Mouse (Mus musculus) CH12.LX (cell line): ENCODE measurements at regions not wholly inside any gene's neighbourhood (a gene's known extent, or its start where the extent isn't known, plus 50 kb on each side); places are given as distances from the start of the nearest gene placed in this dataset.

Experiments
- DNase-seq: peaks from one replicate; pipeline ENCODE4 v3.0.0-alpha.2; 2013; ENCODE audit errors: extremely low read depth
- H3K27ac ChIP-seq: 2 replicates; pipeline ENCODE4 v1.5.1; 2012; ENCODE audit warnings: low read depth, mild to moderate bottlenecking, control low read depth, moderate library complexity; ENCODE audit not compliant: insufficient read depth
- H3K27me3 ChIP-seq: replicated peaks from 2 replicates; pipeline ENCODE3; 2012; ENCODE audit warnings: inconsistent platforms
- H3K36me3 ChIP-seq, 2 experiments: replicated peaks in 1 of 2; 2 replicates each; pipeline versions ENCODE3 to v1.6.1; 2012; ENCODE audit warnings: inconsistent platforms in 1 of 2, low read length in 1 of 2, mild to moderate bottlenecking in 1 of 2, mixed read lengths in 1 of 2, moderate library complexity in 1 of 2; ENCODE audit not compliant: control insufficient read depth in 1 of 2, insufficient read depth in 1 of 2
- H3K4me1 ChIP-seq, 2 experiments: 2 replicates each; pipeline ENCODE4 v1.6.1; 2012; ENCODE audit warnings: inconsistent platforms in 1 of 2, moderate library complexity in 1 of 2; ENCODE audit not compliant: insufficient read depth in 2 of 2, control insufficient read depth in 1 of 2
- H3K4me2 ChIP-seq: 2 replicates; pipeline ENCODE4 v1.6.1; 2012; ENCODE audit warnings: low read depth, mild to moderate bottlenecking, control low read depth; ENCODE audit not compliant: poor library complexity, insufficient read depth, severe bottlenecking
- H3K4me3 ChIP-seq, 3 experiments: fragments of 150-350 bp in 1 of 3; sonication (generic) in 1 of 3; replicated peaks in 1 of 3; 2 replicates each; pipeline versions ENCODE3 to v1.5.1; 2011 to 2012; ENCODE audit warnings: low read depth in 2 of 3, low read length in 2 of 3, mild to moderate bottlenecking in 2 of 3, moderate library complexity in 2 of 3, control low read depth in 1 of 3, improper control_type of control experiment in 1 of 3, inconsistent platforms in 1 of 3, mixed read lengths in 1 of 3; ENCODE audit not compliant: poor library complexity in 1 of 3
- H3K79me2 ChIP-seq: replicated peaks from 2 replicates; pipeline ENCODE4 v1.6.1; 2012; ENCODE audit warnings: mild to moderate bottlenecking, moderate library complexity; ENCODE audit not compliant: control insufficient read depth, poor library complexity, insufficient read depth, severe bottlenecking; ENCODE audit errors: extremely low read depth
- H3K9ac ChIP-seq: 2 replicates; pipeline ENCODE4 v1.6.1; 2012; ENCODE audit warnings: low read depth, mild to moderate bottlenecking, control low read depth, moderate library complexity; ENCODE audit not compliant: insufficient read depth
- H3K9me3 ChIP-seq: replicated peaks from 2 replicates; pipeline ENCODE3; 2012; ENCODE audit warnings: low read length, inconsistent platforms, mixed read lengths
- BHLHE40 ChIP-seq: IDR thresholded peaks from 2 replicates; pipeline ENCODE4 v1.6.1; 2011; ENCODE audit warnings: mild to moderate bottlenecking, low read depth, low read length, improper control_type of control experiment
- CHD2 ChIP-seq: IDR thresholded peaks from 2 replicates; pipeline ENCODE4 v1.6.1; 2011; ENCODE audit warnings: low read length, improper control_type of control experiment
- ELF1 ChIP-seq: IDR thresholded peaks from 2 replicates; pipeline ENCODE4 v1.6.1; 2014; ENCODE audit warnings: low read depth, mild to moderate bottlenecking, inconsistent platforms, low read length, improper control_type of control experiment
- ETS1 ChIP-seq: conservative IDR thresholded peaks from 2 replicates; pipeline ENCODE4 v1.6.1; 2012; ENCODE audit warnings: low read depth, mild to moderate bottlenecking, inconsistent platforms, low read length, improper control_type of control experiment, moderate library complexity
- HCFC1 ChIP-seq: IDR thresholded peaks from 2 replicates; pipeline ENCODE4 v1.6.1; 2012; ENCODE audit warnings: low read depth, mild to moderate bottlenecking, inconsistent platforms, low read length, improper control_type of control experiment
- IRF4 ChIP-seq: IDR thresholded peaks from 2 replicates; pipeline ENCODE4 v1.6.1; 2014; ENCODE audit warnings: low read depth, mild to moderate bottlenecking, inconsistent platforms, low read length, improper control_type of control experiment
- JUND ChIP-seq: conservative IDR thresholded peaks from 2 replicates; pipeline ENCODE4 v1.6.1; 2011; ENCODE audit warnings: low read depth, low read length, improper control_type of control experiment
- MAFK ChIP-seq: IDR thresholded peaks from 2 replicates; pipeline ENCODE4 v1.6.1; 2011; ENCODE audit warnings: low read length, improper control_type of control experiment; ENCODE audit not compliant: insufficient replicate concordance
- MAZ ChIP-seq: IDR thresholded peaks from 2 replicates; pipeline ENCODE4 v1.6.1; 2012; ENCODE audit warnings: low read depth, mild to moderate bottlenecking, inconsistent platforms, low read length, improper control_type of control experiment, moderate library complexity
- MXI1 ChIP-seq: IDR thresholded peaks from 2 replicates; pipeline ENCODE4 v1.6.1; 2011; ENCODE audit warnings: mild to moderate bottlenecking, low read depth, low read length, improper control_type of control experiment
- NELFE ChIP-seq: IDR thresholded peaks from 2 replicates; pipeline ENCODE4 v1.6.1; 2011; ENCODE audit warnings: low read depth, low read length, improper control_type of control experiment
- NRF1 ChIP-seq: IDR thresholded peaks from 2 replicates; pipeline ENCODE4 v1.6.1; 2014; ENCODE audit warnings: low read depth, mild to moderate bottlenecking, inconsistent platforms, low read length, improper control_type of control experiment, moderate library complexity
- PAX5 ChIP-seq: IDR thresholded peaks from 2 replicates; pipeline ENCODE4 v1.6.1; 2012; ENCODE audit warnings: low read length, inconsistent platforms, mixed read lengths
- RAD21 ChIP-seq: IDR thresholded peaks from 2 replicates; pipeline ENCODE4 v1.6.1; 2011; ENCODE audit warnings: low read depth, mild to moderate bottlenecking, low read length, improper control_type of control experiment, moderate library complexity
- RCOR1 ChIP-seq: conservative IDR thresholded peaks from 2 replicates; pipeline ENCODE4 v1.6.1; 2012; ENCODE audit warnings: low read depth, mild to moderate bottlenecking, inconsistent platforms, low read length, improper control_type of control experiment
- SIN3A ChIP-seq: IDR thresholded peaks from 2 replicates; pipeline ENCODE4 v1.6.1; 2012; ENCODE audit warnings: low read length, improper control_type of control experiment, inconsistent platforms
- SMC3 ChIP-seq: IDR thresholded peaks from 2 replicates; pipeline ENCODE4 v1.6.1; 2011; ENCODE audit warnings: low read depth, low read length, improper control_type of control experiment
- UBTF ChIP-seq: IDR thresholded peaks from 2 replicates; pipeline ENCODE4 v1.6.1; 2012; ENCODE audit warnings: low read depth, mild to moderate bottlenecking, inconsistent platforms, low read length, improper control_type of control experiment, moderate library complexity
- USF1 ChIP-seq: IDR thresholded peaks from 2 replicates; pipeline ENCODE4 v1.6.1; 2014; ENCODE audit warnings: low read depth, mild to moderate bottlenecking, inconsistent platforms, low read length, improper control_type of control experiment
- USF2 ChIP-seq: conservative IDR thresholded peaks from 2 replicates; pipeline ENCODE4 v1.6.1; 2011; ENCODE audit warnings: low read depth, low read length, improper control_type of control experiment
- ZNF384 ChIP-seq: IDR thresholded peaks from 2 replicates; pipeline ENCODE4 v1.6.1; 2012; ENCODE audit warnings: low read depth, low read length, improper control_type of control experiment, inconsistent platforms
- dilution Hi-C: fragments of 300-500 bp; cut with MboI; formaldehyde crosslinking; loops from 2 replicates; pipeline ENCODE4 v1.14.3; 2020; ENCODE audit warnings: low sequenced_read_pairs; ENCODE audit not compliant: extremely low pct_unique_long_range_greater_than_20kb, extremely low pct_ligation_motif_present
- in situ Hi-C: fragments of 300-500 bp; cut with MboI; formaldehyde crosslinking; loops from 3 replicates; pipeline ENCODE4 v1.14.3; 2019; ENCODE audit warnings: low sequenced_read_pairs, low pct_ligation_motif_present, low pct_unique_long_range_greater_than_20kb, mixed read lengths

DNA sequence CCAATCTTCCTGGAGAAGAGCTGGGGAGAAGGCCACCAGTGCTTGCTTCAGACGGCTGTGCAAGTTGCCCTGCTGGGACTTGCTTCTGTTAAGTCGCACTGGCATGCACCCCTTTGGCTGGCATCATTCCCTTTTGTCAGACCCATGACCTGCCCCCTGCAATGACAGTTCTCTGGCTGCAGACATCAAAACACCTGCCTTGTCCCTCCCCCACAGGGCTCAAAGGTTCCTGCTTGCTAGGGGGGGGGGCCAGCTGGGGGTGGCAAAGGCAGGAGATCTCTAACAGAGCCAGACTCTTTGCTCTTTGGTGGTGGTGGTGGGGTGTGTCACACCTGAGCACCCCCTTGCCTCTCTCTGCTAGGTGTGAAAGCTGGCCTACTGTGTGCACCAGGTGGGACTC, 154.5 kb downstream of the Trim29 start:
- no peak for DNase-seq
- Histone ChIP-seq H3K27ac (no peak overlapping the region), H3K4me3 (no peak overlapping the region), H3K9ac (no peak overlapping the region), H3K4me1 (no peaks in the 10 kb centered on the region), H3K4me2 (no peak overlapping the region), H3K79me2 (no peaks in the 10 kb centered on the region), H3K9me3 (no peaks in the 10 kb centered on the region)
- dilution Hi-C loops (no loop called here), in situ Hi-C loops (no loop called here)
- TF ChIP-seq USF1 (no peak), MXI1 (no peak), MAFK (no peak), UBTF (no peak), SMC3 (no peak), BHLHE40 (no peak), USF2 (no peak)
- TF ChIP-seq, all 38 proteins: peak for 0
- no peaks in the 10 kb centered on the region for H3K36me3 ChIP-seq
- peaks cover 92% of the 10 kb centered on the region for H3K27me3 ChIP-seq

DNA sequence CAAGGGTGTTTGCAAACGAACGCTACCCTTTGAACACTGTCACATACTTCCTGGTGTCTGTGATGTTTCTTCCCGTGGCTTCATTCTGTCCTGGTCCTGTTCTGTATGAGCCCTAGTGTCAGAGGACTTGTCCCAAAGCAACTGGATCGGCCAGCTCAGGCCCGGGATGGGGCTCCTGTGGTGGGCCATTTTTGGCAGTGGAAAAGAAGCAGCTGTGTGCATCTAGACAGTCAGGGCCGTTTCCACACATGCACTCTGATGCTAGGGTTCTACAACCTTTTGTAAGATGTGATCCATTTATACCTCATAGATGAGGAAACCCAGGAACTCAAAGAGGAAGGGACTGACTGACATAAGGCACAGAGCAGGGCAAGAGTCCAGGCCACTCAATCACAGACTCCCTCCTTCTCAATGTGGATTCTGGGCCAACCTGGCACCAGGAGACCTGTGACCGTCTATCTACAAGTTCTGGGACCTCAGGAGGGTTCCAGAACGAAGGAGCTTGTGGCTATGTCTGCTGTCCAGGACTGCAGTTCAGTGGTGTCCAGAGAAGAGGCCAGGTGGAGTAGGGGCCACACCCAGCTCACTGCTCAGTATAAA, 155.2 kb downstream of the Trim29 start:
- TF ChIP-seq NELFE (no peak), HCFC1 (no peak), ZNF384 (no peak), RCOR1 (no peak), SIN3A (no peak), JUND (no peak), MAFK (no peak), USF2 (no peak), PAX5 (no peak), ELF1 (no peak), RAD21 (no peak), NRF1 (no peak), ETS1 (no peak), MAZ (no peak), BHLHE40 (no peak), IRF4 (no peak), CHD2 (no peak)
- H3K4me3 ChIP-seq, result no peak overlapping the region
- no peak for DNase-seq
- no peaks in the 10 kb centered on the region for H3K36me3 ChIP-seq
- H3K27me3 ChIP-seq, result peaks cover 93% of the 10 kb centered on the region
- dilution Hi-C loops, result no loop called here
- no peaks in the 10 kb centered on the region for H3K4me1 ChIP-seq
- no peak overlapping the region for H3K27ac ChIP-seq
- no peaks in the 10 kb centered on the region for H3K79me2 ChIP-seq
- no peak overlapping the region for H3K4me2 ChIP-seq
- in situ Hi-C loops, result no loop called here
- H3K9ac ChIP-seq, result no peak overlapping the region
- no peaks in the 10 kb centered on the region for H3K9me3 ChIP-seq
